Mouse (Mus musculus): Measurements from ENCODE around the gene Ints1. TPM values are rescaled to one million over a fixed set of nuclear protein-coding genes. Genes with fewer than 3 reads are reported as not detected.

Ints1 gene
- total RNA-seq (2014; fragmentation: Nextera tagmentation), result 67.6 and 84.0 TPM in 2 replicates
- total RNA-seq (2017), result 22.1 and 25.2 TPM in 2 replicates
- 108 and 115 TPM in 2 replicates for polyA plus RNA-seq (2012)

GRCm38 (mm10) chr5:139775216-139775926 is at the start of gene Ints1:
Gene Ints1, minus strand, starts transcription at chr5:139775674.
- ATAC-seq (ENCODE audit: extremely low read depth, insufficient number of reproducible peaks, low FRiP score, poor library complexity, severe bottlenecking) (peak; percentile 88), DNase-seq (ENCODE audit: low spot score) (peak; percentile 91)

GRCm38 (mm10) chr5:139824531-139824930 is 49.1 kb upstream of the Ints1 start:
- H3K9me3 ChIP-seq (replicated peaks), result no peaks in the 10 kb centered on the region
- no peaks in the 10 kb centered on the region for H3K27me3 ChIP-seq (ENCODE audit: insufficient read depth, low read length)
- H3K36me3 ChIP-seq (replicated peaks), result peaks cover 64% of the 10 kb centered on the region
- TF ChIP-seq TAL1 (conservative IDR thresholded peaks at IDR 0.05; ENCODE audit: low read depth, low read length), result no peak
- no peak for TF ChIP-seq CTCF (IDR thresholded peaks at IDR 0.05; ENCODE audit: low read depth, low read length)
- no peak for TF ChIP-seq POLR2AphosphoS5 (IDR thresholded peaks at IDR 0.05; ENCODE audit: insufficient replicate concordance, low read depth, low read length)
- ATAC-seq (ENCODE audit: extremely low read depth, insufficient number of reproducible peaks, low FRiP score, poor library complexity, severe bottlenecking) (no peak), DNase-seq (ENCODE audit: low spot score) (no peak)
- H3K4me1 ChIP-seq (ENCODE audit: insufficient read depth, low read depth, low read length), result peaks cover 61% of the 10 kb centered on the region
- no peak overlapping the region; the same call in 1 of the 2 replicates for H3K4me3 ChIP-seq (ENCODE audit: low read depth, low read length)

More at GRCm38 (mm10) chr5:139775216-139775926, at the start of gene Ints1:
- H3K4me1 ChIP-seq (ENCODE audit: insufficient read depth, low read depth, low read length), result peaks cover 27% of the 10 kb centered on the region
- H3K36me3 ChIP-seq (replicated peaks), result peaks cover 39% of the 10 kb centered on the region
- peak within 1 kb of the TSS; percentile 85 for H3K4me3 ChIP-seq (ENCODE audit: low read depth, low read length)
- H3K27me3 ChIP-seq (ENCODE audit: insufficient read depth, low read length), result peaks cover 7% of the 10 kb centered on the region; the same call in 1 of the 2 replicates
- TF ChIP-seq TAL1 (conservative IDR thresholded peaks at IDR 0.05; ENCODE audit: low read depth, low read length) (no peak), CTCF (IDR thresholded peaks at IDR 0.05; ENCODE audit: low read depth, low read length) (peak; percentile 92), GATA1 (IDR thresholded peaks at IDR 0.05; ENCODE audit: borderline replicate concordance, low read length) (no peak)
- H3K9me3 ChIP-seq (replicated peaks), result no peaks in the 10 kb centered on the region

- Histone ChIP-seq H3K27me3 (ENCODE audit: insufficient read depth, low read length) (no peaks in the 10 kb centered on the region), H3K4me1 (ENCODE audit: insufficient read depth, low read depth, low read length) (peaks cover 82% of the 10 kb centered on the region), H3K4me3 (ENCODE audit: low read depth, low read length) (no peak overlapping the region; the same call in 1 of the 2 replicates), H3K9me3 (replicated peaks) (no peaks in the 10 kb centered on the region), H3K36me3 (replicated peaks) (peaks cover 71% of the 10 kb centered on the region)
- no peak for ATAC-seq (ENCODE audit: extremely low read depth, insufficient number of reproducible peaks, low FRiP score, poor library complexity, severe bottlenecking)
- DNase-seq (ENCODE audit: low spot score), result no peak
- TF ChIP-seq TAL1 (conservative IDR thresholded peaks at IDR 0.05; ENCODE audit: low read depth, low read length), result no peak
- no peak for TF ChIP-seq GATA1 (IDR thresholded peaks at IDR 0.05; ENCODE audit: borderline replicate concordance, low read length)
- no peak for TF ChIP-seq GATA2 (IDR thresholded peaks at IDR 0.05; ENCODE audit: borderline replicate concordance, low read depth, low read length)
- TF ChIP-seq CTCF (IDR thresholded peaks at IDR 0.05; ENCODE audit: low read depth, low read length), result no peak
- TF ChIP-seq POLR2AphosphoS5 (IDR thresholded peaks at IDR 0.05; ENCODE audit: insufficient replicate concordance, low read depth, low read length), result no peak
Measured at GRCm38 (mm10) chr5:139821466-139822459, 46.3 kb upstream of the Ints1 start.

- Histone ChIP-seq H3K4me1 (ENCODE audit: insufficient read depth, low read depth, low read length) (peaks cover 85% of the 10 kb centered on the region), H3K9me3 (replicated peaks) (no peaks in the 10 kb centered on the region), H3K36me3 (replicated peaks) (peaks cover 58% of the 10 kb centered on the region), H3K4me3 (ENCODE audit: low read depth, low read length) (no peak within 1 kb of the TSS; the same call in 1 of the 2 replicates), H3K27me3 (ENCODE audit: insufficient read depth, low read length) (no peaks in the 10 kb centered on the region)
- TF ChIP-seq GATA1 (IDR thresholded peaks at IDR 0.05; ENCODE audit: borderline replicate concordance, low read length), result no peak
- TF ChIP-seq CTCF (IDR thresholded peaks at IDR 0.05; ENCODE audit: low read depth, low read length), result no peak
- TF ChIP-seq TAL1 (conservative IDR thresholded peaks at IDR 0.05; ENCODE audit: low read depth, low read length), result no peak
- no peak for TF ChIP-seq POLR2AphosphoS5 (IDR thresholded peaks at IDR 0.05; ENCODE audit: insufficient replicate concordance, low read depth, low read length)
- no peak for TF ChIP-seq GATA2 (IDR thresholded peaks at IDR 0.05; ENCODE audit: borderline replicate concordance, low read depth, low read length)
- DNase-seq (ENCODE audit: low spot score) (no peak), ATAC-seq (ENCODE audit: extremely low read depth, insufficient number of reproducible peaks, low FRiP score, poor library complexity, severe bottlenecking) (no peak)
Measured at GRCm38 (mm10) chr5:139819538-139820181, 44.2 kb upstream of the Ints1 start, which contains the start of gene Tmem184a. Gene Tmem184a, minus strand, starts transcription at chr5:139819917.

- peak; percentile 58 for DNase-seq (ENCODE audit: low spot score)
- H3K27me3 ChIP-seq (ENCODE audit: insufficient read depth, low read length), result no peaks in the 10 kb centered on the region; the same call in 1 of the 2 replicates
- peaks cover 50% of the 10 kb centered on the region for H3K36me3 ChIP-seq (replicated peaks)
- TF ChIP-seq TAL1 (conservative IDR thresholded peaks at IDR 0.05; ENCODE audit: low read depth, low read length), result no peak
- peak; percentile 77 for TF ChIP-seq CTCF (IDR thresholded peaks at IDR 0.05; ENCODE audit: low read depth, low read length)
- H3K4me1 ChIP-seq (ENCODE audit: insufficient read depth, low read depth, low read length), result peaks cover 86% of the 10 kb centered on the region
- ATAC-seq (ENCODE audit: extremely low read depth, insufficient number of reproducible peaks, low FRiP score, poor library complexity, severe bottlenecking), result peak; percentile 52; the same call in 1 of the 2 replicates
- no peaks in the 10 kb centered on the region for H3K9me3 ChIP-seq (replicated peaks)
- H3K4me3 ChIP-seq (ENCODE audit: low read depth, low read length), result no peak overlapping the region; the same call in 1 of the 2 replicates
Measured at GRCm38 (mm10) chr5:139818801-139819200, 43.3 kb upstream of the Ints1 start.
